Mouse (Mus musculus) layer of hippocampus, adult 9-11 months (tissue): ENCODE results near the gene Klre1.

Experiments used
- DNase-seq: peaks from one replicate; pipeline ENCODE4 v3.0.0; 2022

Klre1 gene

GRCm38 (mm10) chr6:129577605-129578004 lies at the start of gene Klre1:
Klre1 (plus strand) TSS chr6:129577905.
- DNase-seq: no peak

- no peak for DNase-seq
These were observed 48.1 kb upstream of the Klre1 start for GRCm38 (mm10) chr6:129529605-129530004.

DNA sequence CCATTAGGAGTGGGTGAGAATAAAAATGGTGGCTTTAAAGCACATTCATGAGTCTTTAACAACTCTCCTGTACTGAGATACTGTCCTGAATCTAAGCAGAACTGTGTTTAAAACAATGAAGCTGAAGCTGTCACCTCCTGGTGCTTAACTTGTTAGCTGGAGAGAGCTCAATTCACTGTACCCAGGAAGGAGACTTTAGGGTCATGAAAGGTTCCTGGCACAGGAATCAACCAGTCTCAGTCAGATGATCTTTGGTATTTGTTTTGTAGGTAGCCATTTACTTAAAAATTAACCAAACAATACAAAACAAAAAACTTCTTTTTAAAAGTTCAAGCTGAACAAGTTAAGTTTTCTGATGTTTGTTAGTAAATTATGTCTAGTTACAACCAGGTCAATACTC lies 47.4 kb upstream of the Klre1 start:
- DNase-seq: no peak

GRCm38 (mm10) chr6:129532556-129532941 lies 45.2 kb upstream of the Klre1 start:
- DNase-seq: peak; percentile 55

- peak; percentile 82 for DNase-seq
These were observed 44.5 kb upstream of the Klre1 start, which contains the start of gene Gabarapl1 for GRCm38 (mm10) chr6:129532942-129533860. Gabarapl1 (plus strand) TSS chr6:129533160.

GRCm38 (mm10) chr6:129534057-129534456 lies 43.6 kb upstream of the Klre1 start:
- DNase-seq: no peak

- DNase-seq: no peak
These were observed 43.0 kb upstream of the Klre1 start for GRCm38 (mm10) chr6:129534627-129535190.

- no peak for DNase-seq
These were observed 42.0 kb upstream of the Klre1 start for GRCm38 (mm10) chr6:129535723-129536122.

GRCm38 (mm10) chr6:129538555-129538954 lies 39.1 kb upstream of the Klre1 start:
- no peak for DNase-seq

- no peak for DNase-seq
These were observed 35.8 kb upstream of the Klre1 start for GRCm38 (mm10) chr6:129541931-129542330.

GRCm38 (mm10) chr6:129542540-129542939 lies 35.2 kb upstream of the Klre1 start:
- DNase-seq: no peak

DNA sequence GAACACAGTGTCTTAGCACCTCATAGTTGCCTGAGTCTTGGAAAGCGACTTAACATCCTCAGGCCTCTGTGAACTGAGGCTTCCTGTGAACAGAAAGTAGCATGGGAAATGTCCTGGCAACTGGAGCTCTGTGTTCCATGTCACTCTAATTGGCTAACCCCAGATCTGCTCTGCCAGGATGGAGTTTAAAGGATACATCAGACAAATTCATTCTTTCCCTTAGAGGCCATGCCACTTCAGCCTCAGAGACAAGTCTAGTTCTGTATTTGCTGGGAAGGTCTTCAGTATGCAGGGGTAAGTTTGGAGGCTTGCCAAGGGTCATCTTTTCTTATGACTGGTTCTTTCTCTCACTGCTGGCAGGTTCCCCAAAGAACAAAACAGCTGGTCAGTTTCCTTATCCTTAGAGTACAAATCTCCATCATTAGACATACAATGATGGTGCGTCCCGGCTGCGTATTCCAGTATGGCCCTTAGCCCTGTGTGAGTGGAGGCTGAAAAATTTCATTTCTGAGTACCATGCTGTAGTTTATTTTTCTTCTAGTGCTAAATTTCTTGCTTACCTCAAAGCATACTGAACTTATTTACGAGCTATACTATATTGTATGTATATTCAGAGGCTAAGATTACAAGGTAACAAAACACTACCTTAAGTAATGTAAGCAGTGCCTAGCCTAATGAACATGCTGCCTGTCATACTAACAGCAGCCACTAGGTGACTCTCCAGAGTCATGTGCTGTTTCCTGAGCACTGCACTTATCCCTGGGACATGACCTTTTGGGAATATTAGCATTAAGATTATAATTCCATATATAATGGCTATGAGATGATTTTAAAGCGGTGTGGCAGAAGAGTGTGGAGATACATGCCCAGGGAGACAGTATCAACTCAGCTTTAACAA lies 33.7 kb upstream of the Klre1 start:
- peak; percentile 59 for DNase-seq

GRCm38 (mm10) chr6:129547277-129547676 lies 30.4 kb upstream of the Klre1 start:
- DNase-seq: no peak

DNA sequence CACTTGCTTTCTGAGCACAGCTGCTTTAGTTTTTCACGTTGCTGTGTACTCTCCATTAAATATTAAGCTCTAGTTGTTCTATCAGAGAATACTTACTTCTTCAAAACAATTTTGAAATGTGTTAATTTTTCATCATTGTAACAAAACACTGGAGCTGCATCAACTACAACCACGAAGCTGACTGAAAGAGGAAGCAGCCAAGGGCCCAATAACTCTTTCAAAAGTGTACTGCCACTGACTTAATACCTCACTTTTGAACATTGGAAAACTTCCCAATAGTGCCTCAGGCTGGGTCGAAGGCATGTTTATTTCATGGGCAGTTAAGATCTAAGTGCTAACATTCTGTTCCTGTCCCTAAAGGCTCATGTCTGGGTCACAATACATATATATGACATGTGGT lies 29.7 kb upstream of the Klre1 start:
- no peak for DNase-seq

DNA sequence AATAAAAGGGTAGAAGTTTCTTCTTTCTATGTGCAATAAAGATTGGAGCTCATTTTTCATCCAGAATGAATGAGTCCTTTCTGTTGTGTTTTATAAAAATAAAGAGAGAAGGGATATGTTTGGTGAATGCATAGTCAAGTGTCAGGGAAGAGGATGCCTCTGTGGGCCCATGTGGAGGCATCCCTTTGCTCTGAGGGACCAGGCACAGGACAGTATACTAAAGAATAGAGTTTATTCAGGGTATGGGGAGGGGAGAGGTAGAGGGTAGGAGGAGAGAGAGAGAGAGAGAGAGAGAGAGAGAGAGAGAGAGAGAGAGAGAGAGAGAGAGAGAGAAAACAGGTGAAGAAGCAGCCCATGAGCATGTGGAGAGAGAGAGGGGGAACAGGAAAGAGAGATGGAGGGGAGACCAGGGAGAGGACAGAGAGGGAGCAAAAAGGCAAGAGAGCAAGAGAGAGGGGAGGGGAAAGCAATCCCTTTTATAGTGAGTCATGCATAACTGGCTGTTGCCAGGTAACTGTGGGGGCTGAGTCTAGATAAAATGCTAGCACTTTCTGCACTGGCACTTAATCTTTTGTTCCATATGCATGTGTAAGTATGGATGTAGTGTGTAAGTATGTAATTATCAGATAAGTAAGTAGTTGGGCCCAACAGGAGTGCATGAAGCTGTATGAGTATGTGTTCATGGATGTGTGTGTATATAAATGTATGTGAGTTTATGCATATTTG lies 20.2 kb upstream of the Klre1 start:
- DNase-seq: no peak

GRCm38 (mm10) chr6:129558946-129559640 lies 18.6 kb upstream of the Klre1 start:
- peak; percentile 40 for DNase-seq

- no peak for DNase-seq
These were observed 18.1 kb upstream of the Klre1 start for GRCm38 (mm10) chr6:129559641-129560027.

GRCm38 (mm10) chr6:129565257-129565656 lies 12.4 kb upstream of the Klre1 start:
- no peak for DNase-seq

DNA sequence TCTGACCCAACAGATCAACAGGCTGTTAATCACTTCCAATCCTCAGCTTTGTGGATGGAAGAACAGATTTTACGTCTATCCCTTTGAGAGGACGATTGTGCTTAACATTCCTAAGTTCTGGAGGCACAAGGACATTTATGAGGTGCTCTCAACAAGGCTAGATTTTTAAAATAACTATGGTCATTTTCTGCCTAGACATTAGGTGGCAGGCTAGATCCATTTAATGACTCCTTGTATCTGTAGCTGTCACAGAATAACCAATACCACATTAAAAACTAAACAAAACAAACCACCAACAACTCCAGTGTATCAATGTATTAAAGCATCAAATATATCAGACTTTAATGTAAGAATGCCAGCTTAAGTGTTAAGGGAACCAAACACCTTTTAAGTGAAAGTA lies 2.4 kb upstream of the Klre1 start:
- DNase-seq: no peak

DNA sequence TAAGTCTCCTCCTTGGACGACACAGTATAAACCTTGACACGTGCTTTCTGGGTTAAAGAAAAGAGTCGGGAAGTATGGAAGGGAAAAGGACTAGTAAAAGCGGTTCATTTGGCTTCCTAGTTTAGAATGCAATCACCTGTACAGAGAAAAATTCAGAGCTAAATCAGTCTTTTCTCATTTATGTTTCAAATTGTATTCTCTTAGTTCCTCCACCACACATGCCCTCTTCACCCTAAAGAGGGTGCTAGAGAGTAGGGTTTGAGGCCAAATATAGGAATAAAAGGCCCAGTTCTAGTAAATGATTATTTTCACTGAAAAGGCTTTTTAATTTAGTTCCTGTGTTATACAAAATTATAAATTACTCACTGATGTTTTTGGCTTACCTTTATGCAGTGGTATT lies 3.6 kb downstream of the Klre1 start:
- DNase-seq: no peak

DNA sequence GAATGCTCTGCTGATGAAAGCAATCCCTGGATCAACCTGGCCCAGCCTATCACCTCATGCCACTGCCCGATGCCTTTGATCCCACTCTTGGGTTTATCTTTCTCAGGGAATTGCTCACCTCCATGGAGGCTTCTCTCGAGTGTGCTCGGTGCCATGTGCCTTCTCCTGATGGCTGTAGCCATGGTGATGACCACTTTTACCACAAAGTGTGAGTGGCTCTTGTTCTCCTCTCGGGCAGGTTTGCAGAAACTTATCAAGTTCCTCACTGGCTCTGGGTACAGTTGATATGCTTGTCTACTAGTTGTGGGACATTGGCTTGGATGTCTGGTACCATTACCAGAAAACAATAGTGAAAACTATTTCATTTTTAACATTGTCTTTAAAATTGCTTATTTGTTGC lies 4.2 kb downstream of the Klre1 start:
- no peak for DNase-seq

DNA sequence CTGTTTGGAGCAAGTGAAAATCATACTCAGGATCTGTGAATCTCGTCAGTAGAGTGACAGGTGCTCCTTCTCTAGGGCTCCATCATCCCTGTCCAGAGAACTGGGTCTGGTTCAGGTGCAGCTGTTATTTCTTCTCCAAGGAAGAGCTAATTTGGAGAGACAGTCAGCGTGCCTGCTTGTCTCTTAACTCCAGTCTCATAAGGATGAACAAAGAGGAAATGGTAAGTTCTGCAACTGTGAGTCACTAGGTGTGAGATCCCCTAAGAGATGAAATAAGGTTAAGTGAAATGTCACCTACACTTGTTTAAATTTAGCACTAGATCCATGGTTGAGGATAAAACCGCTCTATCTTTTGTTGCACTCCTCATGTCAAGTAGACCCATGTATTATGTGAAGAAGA lies 5.3 kb downstream of the Klre1 start:
- no peak for DNase-seq
